Mouse (Mus musculus) heart, adult 8-10 months (tissue): Measurements from ENCODE around the gene Klk12. TPM values are rescaled to one million over a fixed set of nuclear protein-coding genes. Genes with fewer than 3 reads are reported as not detected.

Experiments used
- DNase-seq: peaks from one replicate; pipeline ENCODE4 v3.0.0; 2022; ENCODE audit warnings: low spot score
- total RNA-seq, 4 experiments: library from RNA; stranded (reverse); gene quantifications; 2 replicates each; pipeline ENCODE4 v1.2.4; 2022

Gene Klk12
- total RNA-seq: not detected

DNA sequence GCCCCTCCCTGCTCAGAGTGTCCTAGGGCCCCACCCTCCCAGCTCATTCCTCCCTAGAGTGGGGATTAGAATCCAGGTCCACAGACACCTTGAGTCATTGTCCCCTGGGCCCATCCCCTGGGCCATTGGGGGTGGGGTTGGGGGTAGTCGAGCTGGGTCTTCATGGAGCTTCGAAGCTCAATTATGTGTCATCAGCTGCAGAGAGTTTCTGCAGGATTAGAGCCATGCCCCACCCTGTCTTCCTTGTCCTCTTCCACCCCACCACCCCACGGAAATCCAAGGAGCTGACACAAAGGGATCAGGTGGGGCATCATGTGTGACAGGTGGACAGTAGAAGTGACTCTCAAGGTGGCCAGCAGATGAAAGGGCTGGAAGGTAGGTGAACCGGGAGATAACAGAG is at the start of gene Klk12:
TSS of gene Klk12 (plus strand) at position 301 of the 400 bp plus-strand sequence.
- no peak for DNase-seq

DNA sequence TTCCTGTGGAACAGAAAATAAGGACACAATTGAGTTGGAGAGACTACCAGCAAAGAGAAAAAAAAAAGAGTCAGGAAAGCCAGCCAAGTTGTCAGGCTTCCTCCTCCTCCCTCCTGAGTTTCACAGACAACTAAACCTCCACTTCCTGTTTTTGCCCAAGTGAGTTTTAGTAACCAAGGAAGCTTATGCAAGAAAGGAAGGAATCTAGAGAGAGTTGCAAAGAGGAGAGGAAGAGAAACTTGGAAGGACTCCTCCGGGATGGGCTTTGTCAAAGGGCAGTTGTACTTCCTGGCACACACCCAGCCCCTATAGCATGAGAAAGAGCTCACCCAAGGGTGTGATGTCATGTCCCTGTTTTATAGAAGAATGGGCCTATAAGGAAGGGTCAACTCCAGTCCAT is 20.9 kb upstream of the Klk12 start:
- peak; percentile 74 for DNase-seq

DNA sequence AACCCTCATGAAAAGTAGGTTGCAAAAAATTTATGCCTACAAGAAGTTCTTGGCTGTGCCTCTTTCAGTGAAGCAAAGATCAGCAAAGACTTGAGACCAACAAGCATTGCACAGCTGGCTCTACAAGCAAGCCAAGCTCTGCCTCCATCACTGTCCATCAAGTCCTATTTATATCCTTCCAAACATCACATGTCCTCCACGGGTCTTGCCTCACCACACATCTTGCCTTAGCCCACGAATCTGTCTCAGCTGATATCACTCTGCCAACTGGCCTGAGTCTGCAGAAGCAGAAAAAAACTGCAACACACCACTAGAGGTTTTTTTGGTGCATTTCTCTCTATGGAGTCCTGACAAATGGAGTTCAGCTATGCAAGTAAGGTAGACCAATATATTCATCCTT is 15.9 kb upstream of the Klk12 start:
- DNase-seq: no peak

DNA sequence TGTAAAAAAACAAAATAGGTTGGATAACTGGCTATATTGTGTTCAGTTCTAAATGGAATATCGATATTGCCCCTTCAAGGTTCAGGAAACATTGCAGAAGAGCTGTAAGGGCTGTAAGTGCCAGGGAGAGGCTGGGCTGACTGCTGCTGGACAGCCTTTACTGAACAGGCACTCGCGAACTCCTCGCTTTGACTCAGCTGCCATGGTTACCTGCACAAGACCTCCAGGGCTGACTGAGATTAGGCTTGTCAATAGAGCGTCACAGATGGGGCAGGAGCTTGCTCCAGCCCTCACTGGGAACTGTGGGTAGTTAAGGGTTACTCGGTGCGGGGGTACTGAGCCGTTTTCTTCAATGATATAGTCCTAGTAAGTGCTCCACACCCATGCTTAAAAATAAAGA is 2.2 kb upstream of the Klk12 start:
- no peak for DNase-seq

DNA sequence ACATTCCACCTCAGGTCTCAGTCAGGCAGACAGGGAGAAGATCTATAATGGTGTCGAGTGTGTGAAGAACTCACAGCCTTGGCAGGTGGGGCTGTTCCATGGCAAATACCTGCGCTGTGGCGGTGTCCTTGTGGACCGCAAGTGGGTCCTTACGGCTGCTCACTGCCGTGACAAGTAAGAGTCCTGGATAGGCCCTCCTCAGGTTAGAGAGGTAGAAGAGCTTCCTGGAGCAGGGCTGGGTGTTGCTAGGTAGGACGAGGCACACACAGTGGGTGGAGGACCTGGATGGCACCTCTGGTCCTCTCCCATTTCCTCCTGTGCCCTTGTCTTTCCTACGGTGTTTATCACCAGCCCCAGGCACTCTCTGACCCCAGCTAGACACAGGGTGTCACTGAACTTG is 939 bp downstream of the Klk12 start:
- no peak for DNase-seq

DNA sequence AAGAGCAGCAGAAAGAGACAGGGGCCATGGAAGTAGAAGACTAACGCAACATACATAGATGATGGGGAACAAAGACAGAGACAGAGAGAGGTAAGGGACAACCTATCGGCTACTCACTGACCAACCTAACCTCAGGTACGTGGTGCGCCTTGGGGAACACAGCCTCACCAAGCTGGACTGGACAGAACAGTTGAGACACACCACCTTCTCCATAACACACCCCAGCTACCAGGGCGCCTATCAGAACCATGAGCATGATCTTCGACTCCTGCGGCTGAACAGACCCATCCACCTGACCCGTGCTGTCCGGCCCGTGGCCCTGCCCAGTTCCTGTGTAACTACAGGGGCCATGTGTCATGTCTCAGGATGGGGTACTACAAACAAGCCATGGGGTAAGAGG is 2.0 kb downstream of the Klk12 start:
- no peak for DNase-seq

DNA sequence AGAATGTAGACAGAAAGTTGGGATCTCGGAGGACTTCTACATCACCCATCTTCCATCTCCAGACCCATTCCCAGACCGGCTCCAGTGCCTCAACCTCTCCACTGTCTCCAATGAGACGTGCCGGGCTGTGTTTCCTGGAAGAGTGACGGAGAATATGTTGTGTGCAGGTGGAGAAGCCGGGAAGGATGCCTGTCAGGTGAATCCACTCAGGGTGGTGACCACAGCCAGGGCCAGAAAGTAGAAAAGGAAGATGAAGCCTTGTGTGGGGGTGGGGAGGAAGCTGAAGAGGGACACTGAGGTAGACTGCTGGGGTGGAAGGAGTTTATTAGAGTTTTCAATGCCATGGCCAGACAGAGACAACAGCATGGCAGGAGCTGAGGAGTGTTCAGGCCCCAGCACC is 3.2 kb downstream of the Klk12 start:
- no peak for DNase-seq

DNA sequence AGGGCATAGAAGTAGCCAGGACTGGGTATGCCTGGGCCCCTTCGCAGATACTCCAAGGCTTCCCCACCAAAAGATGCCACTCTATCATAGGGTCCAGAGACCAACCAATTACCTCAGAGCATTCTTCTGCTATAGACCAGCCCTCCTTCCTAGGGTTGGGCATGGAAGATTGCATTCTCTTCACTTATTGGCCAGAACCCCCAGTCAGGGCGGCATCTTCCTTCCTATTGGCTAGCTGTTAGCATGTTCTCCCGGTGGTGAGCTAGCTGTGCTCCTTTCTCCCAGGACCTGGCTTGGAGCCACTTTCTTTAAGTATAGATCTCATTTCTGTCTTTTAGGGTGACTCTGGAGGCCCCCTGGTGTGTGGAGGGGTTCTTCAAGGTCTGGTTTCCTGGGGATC is 4.2 kb downstream of the Klk12 start:
- no peak for DNase-seq

DNA sequence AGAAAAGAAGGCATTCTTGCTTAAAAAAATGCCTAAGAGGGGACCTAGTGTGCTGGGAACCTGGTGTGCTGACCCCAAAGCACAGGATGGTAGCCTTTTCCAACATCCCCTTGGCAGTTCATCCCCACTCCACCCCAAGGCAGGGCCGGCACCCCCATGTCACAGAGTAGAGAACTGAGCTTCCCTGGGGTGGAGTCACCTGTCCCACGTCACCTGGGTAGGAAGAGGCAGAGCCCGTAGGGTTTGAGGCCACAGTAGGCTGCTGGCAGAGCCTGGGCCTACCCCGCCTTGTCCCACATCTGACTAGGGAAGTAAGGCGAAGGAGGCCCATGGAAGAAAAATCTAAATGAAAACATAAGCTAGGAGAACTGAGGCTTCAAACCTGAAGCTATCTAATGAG is 5.7 kb downstream of the Klk12 start, which contains the start of gene Klk11:
TSS of gene Klk11 (plus strand) at position 241 of the 400 bp plus-strand sequence.
- no peak for DNase-seq

DNA sequence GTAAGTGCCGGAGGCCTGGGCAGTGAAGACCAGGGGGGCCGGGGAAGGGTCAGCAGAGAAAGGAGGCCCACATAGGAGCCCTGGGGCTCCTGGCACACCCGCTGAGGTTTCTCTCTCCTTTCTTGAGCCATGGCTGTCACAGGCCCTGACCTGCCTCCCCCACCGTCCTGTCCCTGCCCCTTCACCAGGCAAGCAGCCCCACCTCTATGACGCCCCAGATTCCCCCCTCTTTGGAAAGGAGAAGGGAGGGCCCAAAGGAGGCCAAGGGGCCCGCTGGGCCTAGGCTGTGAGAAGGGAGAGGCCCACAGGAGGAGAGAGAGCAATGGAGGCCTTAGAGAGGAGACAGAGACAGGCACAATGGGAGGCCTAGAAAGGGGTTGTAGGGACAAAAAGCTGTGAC is 6.1 kb downstream of the Klk12 start:
- DNase-seq: no peak

DNA sequence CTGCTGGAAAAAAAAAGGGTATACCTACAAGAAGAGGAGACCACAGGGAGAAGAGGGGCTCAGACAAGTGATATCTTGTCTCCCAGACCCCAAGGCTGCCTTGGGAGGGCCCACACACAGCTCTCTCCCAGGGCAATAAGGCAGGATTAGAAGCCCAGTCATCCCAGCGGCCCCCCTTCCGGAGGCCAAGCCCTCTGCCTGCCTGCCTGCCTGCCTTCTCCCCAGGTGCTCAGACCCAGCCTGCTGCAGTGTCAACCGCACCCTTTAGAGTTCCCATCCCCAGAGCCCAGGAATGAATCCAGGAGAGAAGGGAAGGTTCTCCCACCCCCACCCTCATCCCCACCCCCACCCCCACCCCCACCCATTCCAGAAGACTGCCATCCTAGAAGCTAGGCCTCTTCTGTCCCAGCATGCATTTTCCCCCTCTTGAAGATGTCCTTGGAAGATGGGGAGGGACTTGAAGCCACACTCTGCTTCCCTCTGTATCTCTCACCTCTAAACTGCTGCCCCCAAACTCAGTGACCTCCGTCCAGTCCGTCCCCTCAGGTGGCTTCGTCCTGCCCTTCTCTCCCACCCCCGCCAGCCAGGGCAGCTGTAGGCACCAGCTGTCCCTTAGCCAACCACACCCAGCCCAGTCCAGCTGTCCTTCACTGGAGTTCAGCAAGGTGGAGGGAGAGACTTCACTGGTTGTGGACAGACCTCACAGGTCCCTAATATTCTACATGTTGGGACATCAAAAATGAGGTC is 6.8 kb downstream of the Klk12 start:
- no peak for DNase-seq

DNA sequence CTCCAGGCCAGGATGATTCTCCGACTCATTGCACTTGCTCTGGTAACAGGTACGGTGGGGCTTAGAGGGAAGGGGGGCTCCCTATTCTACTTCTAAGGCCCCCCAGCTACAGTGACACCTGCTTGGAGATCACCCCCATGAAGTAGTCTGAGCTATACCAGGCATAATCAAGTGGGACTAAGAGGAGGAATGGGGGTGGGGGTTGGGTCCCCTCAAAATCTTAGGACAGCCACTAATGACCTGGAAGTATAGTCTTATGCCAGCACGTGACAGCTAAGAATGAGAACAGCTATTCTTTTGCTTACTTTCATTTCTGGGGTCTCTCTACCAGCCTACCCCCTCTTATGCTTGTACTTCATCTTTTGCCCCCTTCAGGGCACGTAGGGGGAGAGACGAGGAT is 7.8 kb downstream of the Klk12 start:
- no peak for DNase-seq

DNA sequence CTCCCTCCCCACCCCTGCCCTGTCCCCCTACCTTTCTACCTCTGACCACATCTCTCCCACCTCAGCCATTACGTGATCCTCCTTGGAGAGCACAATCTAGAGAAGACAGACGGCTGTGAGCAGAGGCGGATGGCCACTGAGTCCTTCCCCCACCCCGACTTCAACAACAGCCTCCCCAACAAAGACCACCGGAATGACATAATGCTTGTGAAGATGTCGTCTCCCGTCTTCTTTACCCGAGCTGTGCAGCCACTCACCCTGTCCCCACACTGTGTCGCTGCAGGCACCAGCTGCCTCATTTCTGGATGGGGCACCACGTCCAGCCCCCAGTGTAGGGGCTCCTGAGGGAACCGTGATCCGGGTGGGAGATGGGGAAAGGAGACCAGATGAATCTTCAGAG is 8.7 kb downstream of the Klk12 start:
- no peak for DNase-seq

DNA sequence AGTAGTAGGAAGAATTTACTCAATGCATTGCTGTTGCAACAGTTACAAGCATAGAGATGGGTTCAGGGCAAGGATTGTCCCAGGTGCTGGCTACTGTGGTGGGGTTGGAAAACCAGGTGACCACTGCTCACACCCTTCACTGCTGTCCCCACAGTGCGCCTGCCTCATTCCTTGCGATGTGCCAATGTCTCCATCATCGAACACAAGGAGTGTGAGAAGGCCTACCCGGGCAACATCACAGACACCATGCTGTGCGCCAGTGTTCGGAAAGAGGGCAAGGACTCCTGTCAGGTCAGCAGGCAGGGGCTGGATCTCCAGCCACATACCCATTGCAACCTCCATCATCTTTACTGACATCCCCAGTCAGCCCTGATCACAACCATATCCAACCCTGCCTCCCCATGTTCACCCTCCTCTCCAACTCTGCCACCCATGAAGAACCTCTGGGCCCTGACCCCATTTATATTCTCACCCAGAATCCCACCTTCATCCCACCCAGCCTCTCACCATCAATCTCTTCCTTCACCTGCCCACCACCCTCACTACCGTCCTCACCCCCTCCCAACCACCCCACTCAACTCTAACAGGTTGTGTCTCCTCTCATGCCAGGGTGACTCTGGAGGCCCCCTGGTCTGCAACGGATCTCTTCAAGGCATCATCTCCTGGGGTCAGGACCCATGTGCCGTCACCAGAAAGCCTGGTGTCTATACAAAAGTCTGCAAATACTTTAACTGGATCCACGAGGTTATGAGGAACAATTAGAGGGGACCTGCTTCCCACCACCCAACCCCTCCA is 9.7 kb downstream of the Klk12 start:
- DNase-seq: no peak

DNA sequence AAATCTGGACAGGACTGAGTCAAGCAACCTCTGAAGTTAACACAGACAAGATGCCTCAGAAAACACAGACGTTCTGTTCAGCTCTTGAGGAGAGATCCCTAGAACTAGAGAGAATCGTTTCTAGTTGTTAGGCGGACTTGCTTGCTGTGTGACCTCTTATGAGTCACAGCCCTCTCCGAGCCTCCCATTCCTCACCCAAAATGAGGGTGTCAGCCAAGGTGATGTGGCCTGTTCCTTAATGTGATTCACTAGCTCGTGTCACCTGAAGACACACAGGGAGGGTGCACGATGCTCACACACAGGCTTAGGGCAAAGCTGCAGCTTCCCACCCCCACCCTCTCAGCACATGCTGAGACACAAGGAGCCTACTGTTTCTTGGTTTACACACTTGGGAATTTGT is 11.5 kb downstream of the Klk12 start:
- no peak for DNase-seq

DNA sequence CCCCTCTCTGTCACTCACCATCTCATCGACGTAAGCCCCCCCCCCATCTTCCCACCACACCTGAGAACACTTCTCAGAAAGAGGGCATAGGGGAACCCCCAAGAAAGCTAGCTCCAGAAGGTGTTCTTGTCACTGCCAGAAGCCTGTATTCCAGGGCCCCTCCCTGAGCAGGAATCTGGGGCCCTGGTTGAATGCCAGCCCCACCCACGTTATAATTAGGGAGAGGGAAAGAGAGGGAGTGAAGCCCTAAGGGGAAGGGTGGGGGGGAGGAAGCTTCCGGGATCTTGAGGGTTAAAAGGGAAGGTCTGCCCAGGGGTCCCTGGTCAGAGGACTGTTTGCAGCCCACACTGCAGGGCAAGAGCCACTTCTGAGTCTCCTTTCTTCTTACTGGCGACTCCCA is 12.0 kb downstream of the Klk12 start, which contains the start of gene Klk10:
TSS of gene Klk10 (plus strand) at position 290 of the 400 bp plus-strand sequence.
- no peak for DNase-seq

DNA sequence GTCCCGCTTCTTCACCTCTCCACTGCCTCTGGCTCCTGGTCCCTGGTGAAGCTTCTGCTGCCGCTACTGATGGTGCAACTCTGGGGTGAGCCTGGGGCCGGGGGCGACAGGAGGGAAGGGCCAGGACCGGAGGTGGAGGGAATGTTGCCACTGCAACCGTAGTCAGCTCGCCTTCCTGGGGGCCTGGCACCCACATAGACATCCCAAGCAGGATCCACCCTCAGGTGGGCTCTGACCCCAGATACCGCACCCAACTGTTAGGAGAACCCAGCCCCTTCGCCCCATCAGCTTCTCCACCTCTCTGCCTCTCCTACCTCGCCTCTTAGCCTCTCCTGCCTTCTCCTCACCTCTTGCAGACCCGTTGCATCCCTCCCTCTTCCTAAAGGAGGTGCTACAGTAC is 12.8 kb downstream of the Klk12 start:
- no peak for DNase-seq

DNA sequence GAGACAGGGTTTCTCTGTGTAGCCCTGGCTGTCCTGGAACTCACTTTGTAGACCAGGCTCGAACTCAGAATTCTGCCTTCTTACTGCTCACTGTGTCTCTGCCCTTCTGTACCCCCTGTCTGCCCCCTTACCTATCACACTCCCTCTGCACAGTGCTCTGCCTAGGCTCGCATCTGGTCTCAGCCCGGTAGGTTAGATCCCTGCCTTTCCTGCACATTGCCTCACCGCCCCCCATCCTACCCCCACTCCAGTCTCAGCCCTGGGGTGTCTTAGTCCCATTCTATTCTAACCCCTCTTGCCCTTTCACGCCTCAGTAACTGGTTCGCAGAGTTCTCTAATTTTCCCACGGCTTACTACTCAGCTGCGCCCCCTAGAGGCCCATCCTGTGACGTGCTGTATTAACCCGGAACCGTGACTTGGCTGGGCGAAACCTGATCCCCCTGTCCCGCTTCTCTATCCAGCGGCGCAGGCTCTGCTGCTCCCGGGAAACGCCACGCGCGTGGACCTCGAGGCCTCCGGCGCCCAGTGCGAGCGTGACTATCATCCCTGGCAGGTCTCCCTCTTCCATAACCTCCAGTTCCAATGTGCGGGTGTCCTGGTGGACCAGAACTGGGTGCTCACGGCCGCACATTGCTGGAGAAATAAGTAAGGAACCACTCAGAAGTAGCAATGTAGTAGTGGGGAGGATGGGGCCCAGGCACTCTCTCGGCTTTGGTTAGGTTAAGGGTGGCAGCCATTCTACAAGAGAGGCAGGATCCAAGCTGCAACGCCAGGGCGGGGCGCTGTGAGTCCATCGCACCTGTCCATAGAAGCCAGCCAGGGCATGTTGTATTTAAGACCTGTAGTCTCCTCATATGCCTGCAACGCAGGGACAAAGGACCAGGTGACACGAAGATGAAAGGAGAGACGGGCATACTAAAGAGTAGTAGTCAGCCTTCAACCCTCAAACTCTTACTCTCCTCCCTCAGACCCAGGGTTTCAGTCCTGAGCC is 13.9 kb downstream of the Klk12 start:
- DNase-seq: peak; percentile 78

DNA sequence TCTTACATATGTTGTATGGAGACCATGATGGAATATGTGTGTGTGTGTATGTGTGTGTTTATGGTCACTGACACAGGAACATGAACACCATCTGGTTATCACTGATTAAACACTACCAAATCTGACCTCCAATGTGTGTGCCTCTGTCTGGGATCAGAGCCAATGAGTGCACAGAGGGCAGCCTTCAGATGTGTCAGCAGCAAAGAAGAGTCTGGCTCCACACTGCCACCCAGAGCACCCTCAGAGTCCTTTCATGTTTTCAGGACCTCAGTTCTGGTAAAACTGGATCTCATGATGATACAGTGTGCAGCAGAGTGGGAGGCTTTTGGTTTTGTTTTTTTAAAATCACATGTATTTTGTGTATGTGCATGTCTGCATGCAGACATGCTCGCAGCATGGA is 16.6 kb downstream of the Klk12 start:
- DNase-seq: no peak

DNA sequence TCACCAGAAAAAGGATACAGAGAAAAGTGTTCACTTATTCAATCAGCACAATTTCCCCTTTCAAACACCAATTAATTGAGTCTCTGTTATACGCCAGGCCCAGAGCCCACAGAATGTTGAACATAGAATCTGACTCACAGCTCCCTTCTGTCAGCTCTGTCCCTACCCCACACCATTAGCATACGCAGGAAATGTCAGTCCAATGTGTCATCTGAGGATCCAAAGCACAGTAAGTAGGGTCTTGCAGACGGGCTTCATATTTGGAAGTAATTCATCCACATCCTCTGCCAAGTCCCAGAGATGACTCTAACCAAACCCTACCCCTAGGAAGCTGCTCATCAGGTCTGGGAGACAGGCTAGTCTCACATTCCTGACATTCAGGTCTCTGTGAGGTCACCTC is 19.4 kb downstream of the Klk12 start:
- DNase-seq: no peak

DNA sequence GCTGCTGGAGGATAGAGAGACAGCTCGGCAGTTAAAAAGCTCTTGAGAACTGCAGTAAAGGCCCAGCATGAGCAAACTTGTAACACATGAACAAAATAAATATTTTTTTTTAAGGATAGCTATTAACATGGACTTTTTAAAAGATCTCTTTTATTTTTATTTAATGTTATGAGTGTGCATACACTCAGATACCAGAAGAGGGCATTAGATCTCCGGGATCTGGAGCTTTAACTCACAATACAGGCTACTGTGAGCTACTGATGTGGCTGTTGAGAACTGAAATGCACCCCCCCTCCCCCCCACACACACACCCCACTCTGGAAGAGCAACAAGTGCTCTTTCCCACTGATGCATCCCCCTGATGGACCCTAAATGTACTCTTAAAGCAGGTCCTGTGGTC is 20.6 kb downstream of the Klk12 start:
- no peak for DNase-seq

DNA sequence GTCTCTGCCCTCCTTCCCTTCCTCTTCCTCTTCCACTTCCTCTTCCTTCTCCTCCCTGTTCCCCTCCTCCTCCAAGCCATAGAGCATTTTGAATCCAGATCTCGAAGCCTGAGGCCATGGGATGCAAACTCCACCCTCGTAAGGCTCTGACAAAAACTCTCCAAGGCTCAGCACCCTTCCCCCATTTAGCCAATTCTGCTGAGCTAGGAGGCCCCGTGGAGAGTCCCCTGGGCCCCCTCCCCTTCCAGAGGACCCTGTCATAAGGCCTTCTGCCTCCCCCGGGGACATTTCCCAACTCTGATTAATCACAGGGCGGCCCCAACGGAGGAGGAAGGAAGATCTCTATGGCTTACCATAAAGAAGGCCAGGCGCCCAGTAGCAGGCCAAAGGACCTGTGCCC is 22.9 kb downstream of the Klk12 start, which contains the start of gene Klk9:
TSS of gene Klk9 (plus strand) at position 301 of the 400 bp plus-strand sequence.
- DNase-seq: no peak
